Mouse (Mus musculus): ENCODE measurements around the gene Dpysl5. TPM values are rescaled to one million over a fixed set of nuclear protein-coding genes. Genes with fewer than 3 reads are reported as not detected.

Dpysl5 gene
- polyA plus RNA-seq, 1 experiment: 0.92 TPM

DNA sequence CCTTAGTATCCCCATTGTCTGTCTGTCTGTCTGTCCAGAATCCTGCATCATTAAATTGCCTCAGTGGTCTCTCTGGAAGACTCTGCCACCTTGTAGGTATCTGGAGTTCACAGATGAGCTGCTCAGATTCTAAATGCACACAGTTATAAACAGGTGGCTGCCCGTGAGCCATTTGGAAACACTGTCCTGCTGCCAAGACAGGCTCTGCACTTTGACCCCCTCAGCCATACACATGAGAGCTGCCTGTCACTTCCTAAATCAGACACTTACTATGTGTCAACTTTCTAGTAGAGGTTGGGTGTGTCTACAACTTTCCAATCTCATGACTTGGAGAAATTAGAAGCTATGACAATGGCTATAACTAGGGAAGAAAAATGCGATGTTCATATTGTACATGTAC lies 128.4 kb downstream of the Dpysl5 start:
- TF ChIP-seq CTCF (IDR thresholded peaks at IDR 0.05; ENCODE audit: borderline replicate concordance, control insufficient read depth, extremely low read depth, insufficient read depth, low read length, poor library complexity) (no peak), POLR2A (IDR thresholded peaks at IDR 0.05; ENCODE audit: control insufficient read depth, extremely low read depth, insufficient read depth, low read length, poor library complexity) (no peak)
- H3K4me3 ChIP-seq (ENCODE audit: control insufficient read depth, insufficient read depth, low read length): no peak overlapping the region
- no peaks in the 10 kb centered on the region for H3K27me3 ChIP-seq (ENCODE audit: control insufficient read depth, insufficient read depth, low read length)
- H3K36me3 ChIP-seq (ENCODE audit: control insufficient read depth, insufficient read depth, low read length): no peaks in the 10 kb centered on the region
- no peak for DNase-seq
- H3K4me1 ChIP-seq (replicated peaks; ENCODE audit: control insufficient read depth, insufficient read depth, low read length): no peaks in the 10 kb centered on the region
- WGBS: 94% methylated on average over 2 of the region's 2 CpGs
- H3K27ac ChIP-seq (ENCODE audit: control insufficient read depth, insufficient read depth, low read length): no peak overlapping the region

- WGBS: 85% methylated on average over 3 of the region's 3 CpGs
- Histone ChIP-seq H3K4me3 (ENCODE audit: control insufficient read depth, insufficient read depth, low read length) (no peak overlapping the region), H3K4me1 (replicated peaks; ENCODE audit: control insufficient read depth, insufficient read depth, low read length) (no peaks in the 10 kb centered on the region), H3K27me3 (ENCODE audit: control insufficient read depth, insufficient read depth, low read length) (no peaks in the 10 kb centered on the region), H3K27ac (ENCODE audit: control insufficient read depth, insufficient read depth, low read length) (no peak overlapping the region), H3K36me3 (ENCODE audit: control insufficient read depth, insufficient read depth, low read length) (no peaks in the 10 kb centered on the region)
- TF ChIP-seq CTCF (IDR thresholded peaks at IDR 0.05; ENCODE audit: borderline replicate concordance, control insufficient read depth, extremely low read depth, insufficient read depth, low read length, poor library complexity) (no peak), POLR2A (IDR thresholded peaks at IDR 0.05; ENCODE audit: control insufficient read depth, extremely low read depth, insufficient read depth, low read length, poor library complexity) (no peak)
- no peak for DNase-seq
These were observed 130.5 kb downstream of the Dpysl5 start for GRCm38 (mm10) chr5:30841896-30842295.

Other genes with a start within 250 kb of the Dpysl5 start
- gene Otof, start 249.6 kb upstream of the Dpysl5 start, polyA plus RNA-seq (2012; rRNA removed): 0.92 and 0.94 TPM in 2 replicates
- gene 1700001C02Rik, start 245.5 kb upstream of the Dpysl5 start, polyA plus RNA-seq (2012; rRNA removed): 0.51 and 0.60 TPM in 2 replicates
- gene Cib4, start 165.7 kb upstream of the Dpysl5 start, polyA plus RNA-seq (2012; rRNA removed): not detected in 2 replicates
- gene Kcnk3, start 123.4 kb upstream of the Dpysl5 start, polyA plus RNA-seq (2012; rRNA removed): 22.7 and 27.7 TPM in 2 replicates
- gene Slc35f6, start 63.6 kb upstream of the Dpysl5 start, polyA plus RNA-seq (2012; rRNA removed): 71.8 and 88.0 TPM in 2 replicates
- gene Cenpa, start 44.8 kb upstream of the Dpysl5 start, polyA plus RNA-seq (2012; rRNA removed): 161 and 208 TPM in 2 replicates
- 11.5 and 16.6 TPM in 2 replicates for gene Mapre3, start 103.1 kb downstream of the Dpysl5 start, polyA plus RNA-seq (2012; rRNA removed)
- 101 and 106 TPM in 2 replicates for gene Tmem214, start 156.4 kb downstream of the Dpysl5 start, polyA plus RNA-seq (2012; rRNA removed)
- 40.7 and 53.0 TPM in 2 replicates for gene Agbl5, start 177.1 kb downstream of the Dpysl5 start, polyA plus RNA-seq (2012; rRNA removed)
- gene Ost4, start 196.2 kb downstream of the Dpysl5 start, polyA plus RNA-seq (2012; rRNA removed): 192 and 239 TPM in 2 replicates
- 44.6 and 57.5 TPM in 2 replicates for gene Emilin1, start 201.8 kb downstream of the Dpysl5 start, polyA plus RNA-seq (2012; rRNA removed)
- 28.3 and 32.0 TPM in 2 replicates for gene Khk, start 209.9 kb downstream of the Dpysl5 start, polyA plus RNA-seq (2012; rRNA removed)
- gene Cgref1, start 234.0 kb downstream of the Dpysl5 start, polyA plus RNA-seq (2012; rRNA removed): 0.31 and 0.70 TPM in 2 replicates
- gene Preb, start 248.8 kb downstream of the Dpysl5 start, polyA plus RNA-seq (2012; rRNA removed): 401 and 419 TPM in 2 replicates